Comparison of ENCODE assay signal across 9 mouse cellular contexts in the genomic region with DNA sequence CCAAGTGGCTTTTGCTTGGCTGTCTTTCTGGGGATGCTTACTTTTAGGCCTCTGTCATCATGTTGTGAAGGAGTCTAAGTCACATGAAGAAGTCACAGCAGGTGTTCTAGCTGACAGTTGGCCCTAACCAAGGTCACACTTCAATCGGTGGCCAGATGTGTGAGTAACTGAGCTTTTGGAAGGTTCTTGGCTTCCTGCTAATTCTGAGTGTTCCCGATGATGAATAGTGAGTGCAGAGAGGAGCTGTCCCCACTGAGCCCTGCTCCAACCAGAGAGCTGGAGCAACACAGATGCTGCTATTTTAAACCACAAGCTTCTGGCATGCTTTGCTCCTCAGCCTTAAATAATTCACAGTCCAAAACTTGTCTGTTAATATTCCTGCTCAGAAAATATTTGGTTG.
DNase-seq lines count a peak whose midpoint lies in the region; TF ChIP-seq lines count a peak whose summit lies in the region.
"Had no signal": no experiment of that assay in that cellular context is flagged by ENCODE, and none has a peak within 500 bp of the region (broad histone marks: within the 10 kb centered on the region; RNA-seq: fewer than 3 reads in every experiment).

No protein-coding gene starts in this region.

- intact Hi-C loops in left cerebral cortex, adult 2 months (cut with DNase I): no loop called here

- no peak for TF ChIP-seq CTCF in left cerebral cortex, adult 2 months (IDR thresholded peaks at IDR 0.05)

- no peak overlapping the region for H3K27ac ChIP-seq in left cerebral cortex, adult 2 months
- H3K27ac ChIP-seq: midbrain, embryonic 12.5 days had no signal

- H3K4me3 ChIP-seq in left cerebral cortex, adult 2 months: no peak overlapping the region
- H3K4me3 ChIP-seq: midbrain, embryonic 12.5 days had no signal

- DNase-seq in left cerebral cortex, adult 9 months (ENCODE audit: low spot score in 2 of 2): peak; percentile 8 to 16
- no peak for DNase-seq in left cerebral cortex, adult 2 months (ENCODE audit: extremely low spot score in 1 of 2, low spot score in 2 of 2)
- DNase-seq in ZHBTc4 (ENCODE audit: low read depth, low spot score): peak; percentile 3
- peak; percentile 1 to 15 for DNase-seq in frontal cortex, postnatal 36 days (ENCODE audit: low spot score in 2 of 2)
- DNase-seq in mesoderm, embryonic 11.5 days (ENCODE audit: low read depth, low spot score): peak; percentile 23
- no peak for DNase-seq in cerebellum, postnatal 36 days
- DNase-seq in urinary bladder, postnatal 25 days (ENCODE audit: low spot score): no peak
- DNase-seq in kidney, postnatal 10 days: no peak

Comparison
In these comparisons a context has a peak if more than half of its experiments do, and no peak if none do; other contexts are left out.
1. DNase-seq: peak in left cerebral cortex, adult 9 months (2 of 2), ZHBTc4 (single experiment), frontal cortex, postnatal 36 days (2 of 2) and mesoderm, embryonic 11.5 days (single experiment); none in left cerebral cortex, adult 2 months (0 of 2), cerebellum, postnatal 36 days (0 of 2), urinary bladder, postnatal 25 days (single experiment) and kidney, postnatal 10 days (single experiment).